Mouse (Mus musculus) forebrain, postnatal 0 days (tissue): Measurements from ENCODE around the gene Ap1m2. TPM values are rescaled to one million over a fixed set of nuclear protein-coding genes. Genes with fewer than 3 reads are reported as not detected.
A peak's percentile ranks its signal among the peaks of the same experiment; 100 is the strongest.

Source experiments
- ATAC-seq: fragments of 200-750 bp; cut with Nextera tagmentation; 2 replicates; pipeline ENCODE4 v1.8.0; 2017; ENCODE audit warnings: mild to moderate bottlenecking, moderate library complexity
- DNase-seq: peaks from one replicate; pipeline ENCODE4 v3.0.0-alpha.2; 2015
- H3K27ac ChIP-seq: fragments of 300-500 bp; sonication (generic); 2 replicates; pipeline ENCODE4 v1.5.1; 2014; ENCODE audit warnings: low read depth, mild to moderate bottlenecking, antibody characterized with exemption, low read length, moderate library complexity, mixed read lengths
- H3K27me3 ChIP-seq: fragments of 300-500 bp; sonication (generic); 2 replicates; pipeline ENCODE4 v1.6.1; 2014; ENCODE audit warnings: mild to moderate bottlenecking, low read length, mixed read lengths; ENCODE audit not compliant: insufficient read depth
- H3K36me3 ChIP-seq: fragments of 300-500 bp; sonication (generic); 2 replicates; pipeline ENCODE4 v1.6.1; 2014; ENCODE audit warnings: mild to moderate bottlenecking, moderate library complexity; ENCODE audit not compliant: insufficient read depth
- H3K4me1 ChIP-seq: fragments of 300-500 bp; sonication (generic); 2 replicates; pipeline ENCODE4 v1.6.1; 2014; ENCODE audit warnings: antibody characterized with exemption; ENCODE audit not compliant: insufficient read depth
- H3K4me2 ChIP-seq: fragments of 300-500 bp; sonication (generic); 2 replicates; pipeline ENCODE4 v1.6.1; 2014; ENCODE audit warnings: low read depth, mild to moderate bottlenecking, moderate library complexity
- H3K4me3 ChIP-seq: fragments of 300-500 bp; sonication (generic); 2 replicates; pipeline ENCODE4 v1.5.1; 2014; ENCODE audit warnings: low read depth, low read length, mixed read lengths
- H3K9ac ChIP-seq: fragments of 300-500 bp; sonication (generic); 2 replicates; pipeline ENCODE4 v1.6.1; 2014; ENCODE audit warnings: mild to moderate bottlenecking
- H3K9me3 ChIP-seq: fragments of 300-500 bp; sonication (generic); 2 replicates; pipeline ENCODE4 v1.6.1; 2016; ENCODE audit warnings: low read length
- CTCF ChIP-seq: sonication (generic); IDR thresholded peaks from 2 replicates; pipeline ENCODE4 v1.5.1; 2016; ENCODE audit warnings: antibody characterized with exemption, control low read depth, low read depth
- WGBS: fragments of 180-500 bp; shearing (Covaris S2); extraction: QIAGEN DNeasy Blood & Tissue Kit; methylation state at CpG from one replicate; pipeline ENCODE4 v1.1.7; 2014; 5-methylcytosine and 5-hydroxymethylcytosine counted together
- polyA plus RNA-seq: library from polyadenylated mRNA; unstranded; fragments of >200 nt; fragmentation: Nextera tagmentation; extraction: Ambion mirVana; gene quantifications from 2 replicates; pipeline ENCODE4 v1.2.1, GENCODE M21; 2015
- total RNA-seq: library from RNA; depleted of rRNA; stranded (reverse); fragments of >200 nt; gene quantifications from 2 replicates; pipeline ENCODE4 v1.2.3, GENCODE M21; 2014

Ap1m2 gene
- total and polyA plus RNA-seq, 2 experiments from 2014 or later, result 2.6 to 2.9 TPM

DNA sequence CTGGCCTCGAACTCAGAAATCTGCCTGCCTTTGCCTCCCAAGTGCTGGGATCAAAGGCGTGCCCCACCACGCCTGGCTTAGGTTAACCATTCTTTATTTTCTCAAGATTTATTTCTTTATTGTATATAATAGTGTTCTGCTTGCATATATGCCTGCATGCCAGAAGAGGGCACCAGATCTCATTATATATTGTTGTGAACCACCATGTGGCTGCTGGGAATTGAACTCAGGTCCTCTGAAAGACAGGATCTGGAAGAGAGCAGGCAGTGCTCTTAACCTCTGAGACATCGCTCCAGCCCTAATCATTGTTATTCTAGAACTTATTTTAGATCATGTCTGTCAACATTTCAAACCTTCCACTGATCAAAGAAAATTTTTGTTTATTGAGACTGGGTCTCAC is 7.4 kb upstream of the Ap1m2 start:
- Histone ChIP-seq H3K4me1 (peaks cover 6% of the 10 kb centered on the region; the same call in 1 of the 2 replicates), H3K36me3 (no peaks in the 10 kb centered on the region), H3K4me3 (no peak overlapping the region), H3K27ac (no peak overlapping the region), H3K9ac (no peak overlapping the region), H3K27me3 (no peaks in the 10 kb centered on the region), H3K4me2 (no peak overlapping the region), H3K9me3 (no peaks in the 10 kb centered on the region)
- no peak for DNase-seq
- 93% methylated on average over 4 of the region's 4 CpGs for WGBS
- no peak for ATAC-seq
- TF ChIP-seq CTCF, result no peak

GRCm38 (mm10) chr9:21318792-21319191 is 6.7 kb upstream of the Ap1m2 start:
- H3K27ac ChIP-seq, result no peak overlapping the region
- no peak overlapping the region for H3K4me3 ChIP-seq
- 87% methylated on average over 6 of the region's 6 CpGs for WGBS
- ATAC-seq, result no peak
- no peak for TF ChIP-seq CTCF
- H3K9ac ChIP-seq, result no peak overlapping the region
- DNase-seq, result no peak
- H3K4me1 ChIP-seq, result peaks cover 6% of the 10 kb centered on the region; the same call in 1 of the 2 replicates
- no peaks in the 10 kb centered on the region for H3K27me3 ChIP-seq
- H3K4me2 ChIP-seq, result no peak overlapping the region
- H3K36me3 ChIP-seq, result no peaks in the 10 kb centered on the region
- no peaks in the 10 kb centered on the region for H3K9me3 ChIP-seq

GRCm38 (mm10) chr9:21316696-21317095 is 4.6 kb upstream of the Ap1m2 start:
- Histone ChIP-seq H3K27ac (no peak overlapping the region), H3K36me3 (no peaks in the 10 kb centered on the region), H3K9ac (no peak overlapping the region), H3K4me1 (peaks cover 2% of the 10 kb centered on the region; the same call in 1 of the 2 replicates), H3K27me3 (peaks cover 7% of the 10 kb centered on the region; the same call in 1 of the 2 replicates), H3K4me2 (no peak overlapping the region), H3K9me3 (no peaks in the 10 kb centered on the region), H3K4me3 (no peak overlapping the region)
- no peak for ATAC-seq
- no peak for TF ChIP-seq CTCF
- 74% methylated on average over 7 of the region's 7 CpGs for WGBS
- no peak for DNase-seq

GRCm38 (mm10) chr9:21315421-21315820 is 3.3 kb upstream of the Ap1m2 start:
- no peak overlapping the region for H3K4me2 ChIP-seq

DNA sequence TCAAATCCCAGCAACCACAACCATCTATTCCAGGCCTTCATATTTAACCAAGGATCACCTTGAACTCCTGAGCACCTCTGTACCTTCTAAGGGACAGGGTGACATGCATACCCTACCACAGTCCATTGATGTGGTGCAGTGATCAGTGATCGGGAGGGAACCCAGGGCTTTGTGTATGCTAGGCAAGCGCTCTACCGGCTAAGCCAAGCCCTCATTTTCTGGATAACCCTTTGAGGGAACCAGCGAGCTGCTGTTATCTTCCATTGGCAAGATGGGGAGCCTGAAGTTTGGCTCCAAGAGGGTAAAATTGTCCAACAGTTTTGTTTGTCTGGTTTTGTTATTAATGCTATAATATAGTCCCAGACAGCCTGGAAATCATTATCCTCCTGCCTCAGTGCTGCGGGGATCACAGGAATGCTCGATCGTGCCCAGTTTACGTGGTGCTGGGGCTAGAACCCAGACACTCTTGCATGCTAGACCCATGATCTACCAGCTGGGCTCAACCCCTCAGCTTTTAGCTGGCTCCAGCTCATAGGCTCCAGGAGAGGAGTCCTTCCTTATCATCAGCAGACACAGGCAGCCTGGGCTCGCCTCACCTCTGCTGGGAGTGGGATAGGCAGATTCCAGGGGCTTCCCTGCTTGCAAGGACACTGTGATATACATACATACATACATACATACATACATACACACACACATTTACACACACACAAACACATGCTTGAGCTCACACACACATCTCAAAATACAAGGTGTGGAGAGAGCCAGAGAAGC is 2.4 kb upstream of the Ap1m2 start:
- no peak overlapping the region for H3K4me2 ChIP-seq
- peaks cover 12% of the 10 kb centered on the region for H3K27me3 ChIP-seq
- 93% methylated on average over 9 of the region's 9 CpGs for WGBS
- H3K27ac ChIP-seq, result no peak overlapping the region
- H3K36me3 ChIP-seq, result no peaks in the 10 kb centered on the region
- H3K9ac ChIP-seq, result no peak overlapping the region
- no peak overlapping the region for H3K4me3 ChIP-seq
- DNase-seq (no peak), ATAC-seq (no peak)
- no peaks in the 10 kb centered on the region for H3K9me3 ChIP-seq
- TF ChIP-seq CTCF, result no peak
- no peaks in the 10 kb centered on the region for H3K4me1 ChIP-seq

More at GRCm38 (mm10) chr9:21315421-21315820, 3.3 kb upstream of the Ap1m2 start:
- no peak overlapping the region for H3K4me3 ChIP-seq
- WGBS, result 53% methylated on average over 5 of the region's 5 CpGs
- H3K9ac ChIP-seq, result no peak overlapping the region
- ATAC-seq (no peak), DNase-seq (no peak)
- peaks cover 12% of the 10 kb centered on the region for H3K27me3 ChIP-seq
- no peaks in the 10 kb centered on the region for H3K36me3 ChIP-seq
- H3K27ac ChIP-seq, result no peak overlapping the region
- no peaks in the 10 kb centered on the region for H3K9me3 ChIP-seq
- TF ChIP-seq CTCF, result no peak
- no peaks in the 10 kb centered on the region for H3K4me1 ChIP-seq

GRCm38 (mm10) chr9:21313394-21313793 is 1.3 kb upstream of the Ap1m2 start:
- Histone ChIP-seq H3K27ac (no peak overlapping the region), H3K4me1 (no peaks in the 10 kb centered on the region), H3K9me3 (no peaks in the 10 kb centered on the region), H3K36me3 (no peaks in the 10 kb centered on the region), H3K27me3 (peaks cover 12% of the 10 kb centered on the region), H3K9ac (no peak overlapping the region), H3K4me2 (no peak overlapping the region), H3K4me3 (no peak overlapping the region)
- DNase-seq, result peak; percentile 80
- peak; percentile 72; the same call in 1 of the 2 replicates for ATAC-seq
- TF ChIP-seq CTCF, result peak; percentile 86
- 7% methylated on average over 11 of the region's 11 CpGs for WGBS

GRCm38 (mm10) chr9:21311695-21312094 is 442 bp downstream of the Ap1m2 start:
- 29% methylated on average over 7 of the region's 7 CpGs for WGBS
- H3K9ac ChIP-seq, result no peak overlapping the region
- no peaks in the 10 kb centered on the region for H3K4me1 ChIP-seq
- ATAC-seq (no peak), DNase-seq (no peak)
- TF ChIP-seq CTCF, result no peak
- H3K4me2 ChIP-seq, result peak overlapping the region; percentile 35
- peaks cover 12% of the 10 kb centered on the region for H3K27me3 ChIP-seq
- no peaks in the 10 kb centered on the region for H3K36me3 ChIP-seq
- peak overlapping the region; percentile 23 for H3K4me3 ChIP-seq
- no peaks in the 10 kb centered on the region for H3K9me3 ChIP-seq
- H3K27ac ChIP-seq, result no peak overlapping the region
